In genomic region chr5:58227137-58227536, GRCm38 (mm10) we compare ENCODE assay signal across 16 mouse cellular contexts.
"Had no signal": no experiment of that assay in that cellular context is flagged by ENCODE, and none has a peak within 500 bp of the region (broad histone marks: within the 10 kb centered on the region; RNA-seq: fewer than 3 reads in every experiment).

No protein-coding gene starts in this region.

- H3K4me1 ChIP-seq: stomach, embryonic 15.5 days had no signal

- H3K4me2 ChIP-seq: neural tube, embryonic 12.5 days; neural tube, embryonic 13.5 days; neural tube, embryonic 15.5 days; stomach, embryonic 15.5 days had no signal

- H3K4me3 ChIP-seq: neural tube, embryonic 12.5 days; neural tube, embryonic 13.5 days; neural tube, embryonic 15.5 days; stomach, embryonic 15.5 days had no signal

- H3K9me3 ChIP-seq: neural tube, embryonic 12.5 days; neural tube, embryonic 13.5 days; neural tube, embryonic 15.5 days; stomach, embryonic 15.5 days had no signal

- DNase-seq: retina, postnatal 1 day; right cerebral cortex, adult 18-20 months; right cerebral cortex, postnatal 14 days; right cerebral cortex, postnatal 25 days; right cerebral cortex, postnatal 4 days; spleen, adult 18-20 months; thymus, adult 18-20 months; thymus, adult 2 months; thymus, postnatal 14 days; thymus, postnatal 25 days; thymus, postnatal 36 days had no signal

- H3K27ac ChIP-seq: neural tube, embryonic 12.5 days; neural tube, embryonic 13.5 days; neural tube, embryonic 15.5 days; stomach, embryonic 15.5 days; stomach, postnatal 0 days had no signal

- H3K36me3 ChIP-seq: neural tube, embryonic 12.5 days; neural tube, embryonic 13.5 days; neural tube, embryonic 15.5 days; stomach, embryonic 15.5 days had no signal

- H3K27me3 ChIP-seq: neural tube, embryonic 12.5 days; neural tube, embryonic 13.5 days; neural tube, embryonic 15.5 days; stomach, embryonic 15.5 days had no signal

- H3K9ac ChIP-seq: neural tube, embryonic 12.5 days; neural tube, embryonic 13.5 days; neural tube, embryonic 15.5 days; stomach, embryonic 15.5 days had no signal
